Mouse (Mus musculus): Measurements from ENCODE around the gene Hgd. TPM values are rescaled to one million over a fixed set of nuclear protein-coding genes. Genes with fewer than 3 reads are reported as not detected.

Gene Hgd
- polyA plus RNA-seq, 3 experiments from 2014 or later = not detected

DNA sequence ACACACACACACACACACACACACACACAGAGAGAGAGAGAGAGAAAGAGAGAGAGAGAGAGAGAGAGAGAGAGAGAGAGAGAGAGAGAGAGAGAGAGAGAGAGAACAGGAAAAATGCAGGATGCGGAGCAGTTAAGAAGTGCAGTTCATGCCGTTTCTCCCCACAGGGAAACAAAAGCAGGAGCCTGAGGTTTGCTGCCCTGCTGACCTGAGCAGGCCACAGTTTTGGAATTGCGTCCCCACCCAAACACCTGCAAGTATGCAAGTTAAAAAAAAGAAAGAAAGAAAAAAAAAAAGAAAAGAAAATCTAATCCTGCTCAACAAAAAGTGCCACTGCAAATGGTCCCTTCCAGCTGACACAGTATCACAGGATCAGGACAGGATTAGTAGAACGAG, 96.7 kb downstream of the Hgd start:
- ATAC-seq = no peak

DNA sequence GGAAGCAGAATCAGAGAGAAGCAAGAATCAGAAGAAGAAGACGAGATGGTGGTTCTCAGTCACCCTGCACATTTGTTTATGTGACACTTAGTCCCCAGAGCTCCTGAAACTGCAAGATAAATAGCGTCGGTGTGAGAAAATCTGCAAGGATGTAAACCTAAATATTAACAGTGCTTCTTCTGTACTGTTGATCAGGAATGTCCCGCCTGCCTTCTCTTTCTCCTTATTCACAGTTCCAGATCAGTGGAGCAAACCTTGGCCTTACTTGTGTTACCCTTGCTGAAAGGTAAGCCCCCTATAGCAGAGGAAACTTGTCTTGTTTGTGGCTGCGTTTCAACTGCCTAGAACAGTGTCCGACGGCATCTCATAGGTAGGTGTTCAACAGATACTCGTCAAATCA, 97.6 kb downstream of the Hgd start:
- ATAC-seq = no peak

DNA sequence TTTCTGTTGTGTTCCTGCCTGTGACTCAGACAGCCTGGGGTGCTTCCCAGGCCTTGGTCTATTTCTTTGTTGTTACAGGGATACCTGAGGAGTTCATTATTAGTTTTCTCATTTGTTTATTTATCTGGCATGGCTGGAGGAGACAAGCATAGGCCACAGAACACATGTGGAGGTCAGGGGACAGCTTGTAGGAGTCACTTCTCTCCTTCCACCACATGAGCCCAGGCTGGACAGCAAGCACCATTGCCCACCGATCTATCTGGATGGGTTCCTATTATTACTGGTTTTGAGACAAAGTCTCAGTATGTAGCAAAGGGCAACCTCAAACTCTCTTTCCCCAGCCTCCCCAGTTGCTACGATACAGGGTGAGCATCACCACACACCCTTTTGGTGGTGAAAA, 100.3 kb downstream of the Hgd start:
- ATAC-seq = no peak

DNA sequence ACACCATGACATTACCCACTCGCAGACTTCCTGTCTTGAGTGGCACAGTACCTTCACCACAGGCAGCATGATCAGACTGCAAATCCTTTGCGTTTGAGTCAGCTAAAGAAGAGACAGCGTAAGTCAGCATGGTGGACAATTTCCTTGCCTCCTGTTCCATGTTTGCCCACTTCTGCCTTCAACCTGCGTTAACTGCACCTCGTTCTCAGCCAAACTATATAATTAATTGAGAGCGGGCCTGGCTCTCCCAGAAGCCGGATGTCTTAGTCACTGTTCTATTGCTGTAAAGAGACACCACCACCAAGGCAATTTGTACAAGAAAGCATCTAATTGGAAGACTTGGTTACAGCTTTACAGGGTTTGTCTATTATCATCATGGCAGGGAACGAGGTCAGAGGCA, 100.9 kb downstream of the Hgd start:
- no peak for ATAC-seq

Other genes starting within 250 kb of the Hgd start
- under 1 TPM in 1 of 3 experiments, not detected in 2; 0.15 TPM for gene Stxbp5l, start 195.2 kb upstream of the Hgd start, polyA plus RNA-seq (2017; shearing (Covaris generic))
- gene Gtf2e1, start 40.4 kb upstream of the Hgd start, polyA plus RNA-seq (2017; shearing (Covaris generic)) = 10 to 100 TPM; 11.2 to 16.2 (median 14.4) TPM
- gene Rabl3, start 40.3 kb upstream of the Hgd start, polyA plus RNA-seq (2017; shearing (Covaris generic)) = 10 to 100 TPM; 12.6 to 14.2 (median 13.2) TPM
- gene Ndufb4, start 74.3 kb downstream of the Hgd start, polyA plus RNA-seq (2017; shearing (Covaris generic)) = 10 to 100 TPM; 51.4 to 58.7 (median 54.5) TPM
- gene Fstl1, start 196.7 kb downstream of the Hgd start, polyA plus RNA-seq (2017; shearing (Covaris generic)) = under 1 TPM in 1 of 3 experiments, not detected in 2; 0.27 TPM

Measured in inflammation-experienced regulatory T-cells, adult 6 months (primary cell).